Mouse (Mus musculus) spleen, adult 18-20 months (tissue): Measurements from ENCODE around the gene Aldh1l1.

ENCODE experiments used
- DNase-seq, 2 experiments: peaks; one replicate each; pipeline ENCODE4 v3.0.0; 2022; ENCODE audit warnings: mixed read lengths in 2 of 2

The Aldh1l1 gene

DNA sequence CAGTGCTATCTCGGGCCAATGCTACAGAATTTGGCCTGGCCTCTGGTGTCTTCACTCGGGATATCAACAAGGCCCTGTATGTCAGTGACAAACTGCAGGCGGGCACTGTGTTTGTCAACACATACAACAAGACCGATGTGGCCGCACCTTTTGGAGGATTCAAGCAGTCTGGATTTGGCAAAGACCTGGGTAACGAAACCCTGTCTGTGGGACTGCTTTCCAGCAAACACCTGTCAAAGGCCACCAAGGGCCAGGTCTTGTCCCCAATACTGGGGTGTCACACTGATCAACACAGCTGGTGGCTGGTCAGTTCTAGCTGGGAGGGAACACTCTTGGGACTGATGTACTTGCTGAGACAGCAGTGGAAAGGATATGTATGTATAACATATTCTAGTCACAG lies 112.0 kb downstream of the Aldh1l1 start:
- no peak for DNase-seq

DNA sequence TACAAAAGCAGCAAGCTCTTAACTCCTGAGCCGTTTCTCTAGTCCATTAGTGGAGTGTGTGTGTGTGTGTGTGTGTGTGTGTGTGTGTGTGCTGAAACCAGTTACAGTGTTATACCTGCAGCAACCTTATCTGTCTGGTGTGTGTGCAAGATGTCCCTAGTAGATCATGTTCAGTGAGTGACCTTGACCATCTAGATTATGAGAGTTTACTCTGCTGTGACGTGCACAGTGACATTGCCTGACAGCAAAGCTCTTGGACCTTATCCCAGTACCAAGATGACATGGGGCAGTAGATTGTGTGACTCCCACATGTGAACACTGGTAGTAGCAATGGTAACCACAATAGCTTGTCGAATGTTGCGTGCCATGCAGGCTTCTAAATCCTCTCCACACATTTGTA lies 114.1 kb downstream of the Aldh1l1 start:
- no peak for DNase-seq

DNA sequence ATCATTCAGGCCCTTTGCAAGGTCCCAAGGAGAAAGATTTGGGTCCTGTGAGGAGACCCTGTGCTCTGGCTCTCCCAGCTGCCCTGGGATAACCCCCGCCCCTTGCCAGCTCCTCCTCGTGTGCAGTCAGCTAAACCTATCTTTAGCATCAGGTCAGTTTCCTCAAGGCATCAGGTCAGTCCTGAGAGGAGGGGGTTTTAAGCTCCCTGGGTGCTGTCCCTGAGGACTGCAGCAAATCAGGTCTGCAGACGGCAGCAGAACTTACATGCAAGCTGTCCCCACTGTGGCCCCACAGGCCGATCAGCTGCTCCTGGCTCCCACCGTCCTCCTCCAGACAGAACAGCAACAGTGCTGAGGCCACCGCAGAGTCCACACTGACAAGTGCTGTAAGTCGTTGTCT lies 115.5 kb downstream of the Aldh1l1 start:
- no peak for DNase-seq

DNA sequence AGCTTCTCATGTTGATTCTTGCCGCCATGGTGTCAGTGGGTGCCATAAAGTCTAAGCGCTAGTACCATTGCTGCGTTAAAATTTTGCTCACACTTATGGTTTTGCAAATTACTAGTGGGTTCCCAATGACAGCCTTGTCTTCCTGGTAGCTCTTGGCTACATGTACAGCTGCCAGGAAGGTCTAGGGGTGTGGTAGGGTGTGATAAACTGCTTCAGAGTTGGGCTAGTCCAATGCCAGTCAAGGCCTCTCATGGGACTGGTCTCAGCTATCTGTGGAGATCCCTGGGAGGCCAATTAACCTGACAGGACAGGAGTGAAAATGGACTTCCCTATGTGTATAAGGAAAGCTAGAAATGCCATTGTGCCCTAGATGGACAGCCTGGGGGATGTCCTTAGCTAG lies 116.1 kb downstream of the Aldh1l1 start:
- DNase-seq: no peak

DNA sequence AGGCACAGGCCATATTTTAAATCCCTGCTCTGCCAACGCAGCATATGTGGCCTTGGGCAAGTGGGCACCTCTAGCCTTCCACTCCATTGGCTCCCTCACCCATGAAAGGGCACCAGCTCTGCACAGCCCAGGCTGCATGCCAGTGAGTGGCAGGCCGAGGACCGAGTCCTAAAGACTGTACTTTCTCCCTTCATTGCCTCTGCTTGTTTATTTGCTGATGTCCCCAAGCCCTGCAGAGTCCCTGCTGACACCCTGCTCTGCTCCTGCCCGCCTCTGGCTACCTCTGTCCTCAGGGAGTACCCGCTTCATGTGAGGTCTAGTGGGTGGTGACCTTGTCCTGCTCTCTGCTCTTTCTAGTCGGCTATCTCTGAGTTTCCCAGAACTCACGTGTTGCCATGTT lies 116.9 kb downstream of the Aldh1l1 start:
- DNase-seq: no peak

DNA sequence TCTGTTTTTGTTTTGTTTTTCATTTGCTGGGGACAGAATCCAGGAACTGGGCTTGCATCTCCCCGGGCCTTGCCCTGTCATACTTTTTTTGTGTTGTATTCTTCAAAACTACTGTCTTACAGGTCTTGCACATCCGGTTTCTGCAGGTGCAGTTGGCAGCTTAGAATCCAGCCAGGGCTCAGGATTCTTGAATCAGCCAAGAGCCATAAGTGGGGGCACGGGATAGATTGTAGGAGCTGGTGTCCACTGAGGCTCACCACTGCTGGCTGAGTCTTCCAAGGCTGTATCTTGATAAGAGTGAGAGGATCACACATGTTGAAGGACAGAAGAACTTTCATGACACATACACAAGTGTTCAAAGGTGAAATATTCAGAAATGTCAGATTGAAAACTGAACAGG lies 117.9 kb downstream of the Aldh1l1 start:
- no peak for DNase-seq

DNA sequence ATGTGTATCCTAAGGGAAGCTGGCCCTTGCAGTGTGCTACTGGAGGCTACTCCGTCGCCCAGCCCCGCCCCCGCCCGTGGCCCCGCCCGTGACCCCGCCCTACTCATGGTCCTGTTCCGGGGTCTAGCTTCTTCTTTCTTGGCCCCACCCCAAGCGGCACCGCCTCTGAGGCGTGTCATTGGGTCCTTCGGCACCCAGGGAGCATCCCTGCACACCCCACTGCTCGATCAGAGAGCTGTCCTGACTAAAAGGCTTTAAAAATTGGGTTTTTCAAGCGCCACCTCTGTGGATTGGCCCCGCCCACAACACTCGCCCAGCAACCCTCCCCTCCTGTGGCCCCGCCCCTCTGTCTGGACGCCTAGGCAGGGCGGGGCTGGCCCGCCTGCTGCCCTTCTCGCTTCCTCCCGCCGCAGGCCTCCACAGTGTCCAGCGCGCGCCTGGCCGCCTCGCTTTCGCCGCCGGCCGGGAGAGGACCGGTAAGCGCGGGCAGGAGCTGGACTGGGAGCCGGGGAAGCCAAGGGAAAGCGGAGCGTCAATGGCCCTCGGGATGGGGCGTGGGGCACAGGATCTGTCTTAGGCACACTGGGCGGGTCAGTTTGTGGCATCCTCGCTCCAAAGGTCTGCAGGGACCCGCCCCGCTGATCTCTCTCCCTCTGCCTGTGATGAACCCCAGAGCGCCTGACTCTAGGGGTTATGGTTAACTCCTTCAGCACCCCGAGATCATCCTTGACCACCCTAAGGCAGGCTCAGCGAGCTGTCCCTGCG lies 118.5 kb downstream of the Aldh1l1 start, which contains the start of gene Slc41a3:
Gene Slc41a3 (plus strand): TSS at position 193 of the 765 bp plus-strand sequence.
- peak; percentile 83 to 91 for DNase-seq

DNA sequence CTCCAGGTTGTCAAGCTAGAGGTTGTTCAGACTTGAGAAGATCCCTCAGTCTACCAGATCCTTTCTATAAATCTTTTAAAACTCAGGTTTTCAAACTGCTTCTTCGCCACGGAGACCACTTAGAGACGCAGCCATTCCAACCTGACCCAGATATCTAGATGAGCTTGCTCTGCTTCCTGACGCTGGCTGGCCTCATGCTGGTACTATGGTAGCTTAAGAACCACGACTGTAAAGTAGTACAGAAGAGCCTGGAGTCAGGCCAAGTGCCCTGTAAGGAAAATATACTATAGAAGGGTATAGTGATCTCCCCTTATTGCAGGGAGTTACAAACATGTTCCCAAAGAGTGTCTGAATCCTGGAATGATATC lies 119.1 kb downstream of the Aldh1l1 start:
- DNase-seq: no peak

DNA sequence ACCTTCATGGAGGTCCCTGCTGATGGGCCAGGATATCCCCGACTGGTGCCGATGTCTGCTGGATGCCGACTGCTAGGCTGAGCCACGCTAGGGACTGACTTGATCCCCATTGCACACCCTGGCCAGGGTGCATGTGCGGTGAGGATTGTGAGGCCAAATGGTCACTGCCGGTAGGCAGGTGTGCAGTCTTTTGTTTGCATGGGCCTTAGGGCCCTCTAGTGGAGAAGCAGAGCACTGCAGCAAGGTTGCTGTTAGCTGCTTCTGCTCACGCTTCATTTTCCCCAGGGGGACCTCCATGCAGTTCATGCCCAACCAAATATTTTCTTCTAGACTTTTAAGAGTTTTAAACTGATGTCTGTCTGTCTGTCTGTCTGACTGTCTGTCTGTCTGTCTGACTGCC lies 120.3 kb downstream of the Aldh1l1 start:
- DNase-seq: peak; percentile 44 to 70

- peak; percentile 33 to 67 for DNase-seq
Measured at GRCm38 (mm10) chr6:90607196-90607595, 121.0 kb downstream of the Aldh1l1 start.

DNA sequence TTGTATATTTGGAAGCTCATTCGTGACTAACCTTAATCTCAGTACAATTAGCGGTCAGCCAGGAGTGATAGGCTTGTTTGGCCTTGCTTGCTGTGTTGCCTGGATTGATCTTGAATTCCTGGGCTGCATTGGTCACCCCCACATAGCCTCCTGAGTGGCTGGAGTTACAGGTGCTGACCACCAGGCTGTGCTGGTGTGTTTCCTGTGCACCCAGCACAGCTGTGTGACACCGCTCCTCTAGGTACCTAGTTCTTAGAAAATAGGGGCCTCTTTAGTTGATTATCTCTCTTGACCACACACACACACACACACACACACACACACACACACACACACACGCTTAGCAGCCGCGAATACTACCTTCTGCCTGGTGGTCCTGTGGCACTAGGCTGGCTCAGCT lies 122.0 kb downstream of the Aldh1l1 start:
- DNase-seq: no peak

- no peak for DNase-seq
Measured at GRCm38 (mm10) chr6:90610248-90610647, 124.0 kb downstream of the Aldh1l1 start.

DNA sequence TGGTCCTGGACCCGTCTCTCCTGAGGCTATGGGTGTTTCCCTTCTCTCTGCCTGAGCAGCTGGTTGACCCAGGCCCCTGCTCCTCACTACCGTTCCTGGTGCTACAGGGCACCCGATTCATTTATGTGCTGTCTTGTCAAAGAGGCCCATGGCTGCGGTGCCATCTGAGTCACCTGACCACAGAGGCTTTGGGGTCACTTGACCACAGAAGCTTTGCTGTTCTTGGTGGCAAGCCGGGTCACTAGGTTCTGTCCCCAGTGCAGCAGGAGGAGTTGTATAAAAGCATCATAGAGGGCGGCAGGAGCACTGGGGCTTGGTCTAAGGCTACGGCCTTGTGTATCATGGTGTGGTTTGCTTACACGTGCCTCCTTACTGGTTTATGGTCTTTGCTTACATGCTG lies 127.0 kb downstream of the Aldh1l1 start:
- DNase-seq: no peak

GRCm38 (mm10) chr6:90615362-90615761 lies 129.1 kb downstream of the Aldh1l1 start:
- no peak for DNase-seq

DNA sequence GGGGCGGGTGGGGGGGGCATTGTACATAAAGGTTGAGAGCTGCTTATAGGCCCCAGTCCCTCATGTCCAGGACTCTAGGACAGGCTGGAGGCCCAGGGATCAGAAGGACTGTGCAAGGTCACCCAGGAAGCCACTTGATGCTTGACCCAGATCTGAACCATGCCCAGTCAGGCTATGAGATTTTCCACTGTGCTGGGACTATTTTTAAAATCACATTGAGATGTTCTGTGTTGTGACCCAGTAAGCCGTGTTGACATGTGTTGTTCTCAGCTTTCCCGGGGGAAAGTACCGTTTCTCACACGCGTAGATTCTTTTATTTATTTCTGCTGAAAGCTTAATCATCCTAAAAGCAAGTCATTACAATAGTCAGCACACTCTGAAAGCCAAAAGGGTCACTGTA lies 129.8 kb downstream of the Aldh1l1 start:
- no peak for DNase-seq

DNA sequence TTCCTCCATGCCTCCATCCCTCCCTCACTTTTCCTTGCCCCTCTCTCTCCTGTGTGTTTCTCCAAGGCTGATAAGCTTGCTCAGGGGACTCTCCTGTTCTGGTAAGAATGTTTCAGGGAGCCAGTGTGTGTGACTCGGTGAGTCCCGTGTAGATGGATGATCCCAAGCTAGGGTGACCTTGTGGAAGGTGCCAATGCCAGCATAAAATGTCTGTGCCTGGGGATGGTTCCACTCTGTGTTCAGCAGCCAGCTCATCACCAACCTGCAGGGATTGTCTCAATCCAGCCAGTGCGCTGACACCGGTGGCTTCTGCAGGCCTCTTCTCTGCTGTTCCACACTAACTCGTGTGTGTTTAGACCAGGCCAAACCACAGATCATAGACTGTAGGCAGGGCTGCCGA lies 130.3 kb downstream of the Aldh1l1 start:
- no peak for DNase-seq

GRCm38 (mm10) chr6:90618274-90618673 lies 132.0 kb downstream of the Aldh1l1 start:
- peak in 1 of 2 experiments; percentile 19 for DNase-seq

- DNase-seq: peak in 1 of 2 experiments; percentile 11
Measured at GRCm38 (mm10) chr6:90618821-90619636, 132.8 kb downstream of the Aldh1l1 start.

GRCm38 (mm10) chr6:90619936-90620335 lies 133.7 kb downstream of the Aldh1l1 start:
- DNase-seq: no peak

- no peak for DNase-seq
Measured at GRCm38 (mm10) chr6:90620791-90621583, 134.8 kb downstream of the Aldh1l1 start.

- no peak for DNase-seq
Measured at GRCm38 (mm10) chr6:90621584-90621890, 135.3 kb downstream of the Aldh1l1 start.

DNA sequence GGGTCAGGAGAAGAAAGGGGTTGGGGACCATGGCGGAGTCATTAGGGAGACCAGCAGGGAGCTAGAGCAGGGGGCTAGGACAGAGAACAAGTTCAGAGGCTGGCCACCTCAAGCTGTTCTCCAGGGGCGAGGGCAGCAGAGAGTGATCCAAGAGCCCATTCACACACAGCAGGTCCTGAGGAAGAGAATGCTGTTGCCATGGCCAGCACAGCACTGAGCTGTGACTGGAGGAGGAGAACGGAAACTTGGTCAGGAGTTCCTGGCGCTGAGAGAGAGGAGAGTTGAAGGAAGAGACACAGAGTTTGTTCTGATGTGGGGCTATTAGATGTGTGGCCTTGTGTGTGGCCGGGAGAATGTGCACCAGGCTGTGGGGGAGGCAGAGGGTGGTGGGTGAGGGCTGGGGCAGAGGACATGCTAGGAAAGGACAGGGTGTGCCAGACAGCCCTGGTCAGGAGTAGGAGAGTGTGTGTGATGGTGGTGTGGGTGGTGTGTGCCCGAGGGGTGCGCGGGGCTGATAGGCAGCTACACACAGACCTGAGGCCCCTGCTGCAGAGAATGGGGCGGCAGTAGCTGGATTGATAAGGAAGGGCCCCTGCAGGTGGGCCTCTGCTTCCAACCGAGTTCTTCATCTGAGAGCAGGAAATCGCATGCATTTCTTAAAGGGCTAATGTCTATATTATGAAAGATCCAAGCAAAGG lies 136.7 kb downstream of the Aldh1l1 start:
- DNase-seq: no peak

GRCm38 (mm10) chr6:90623456-90623836 lies 137.2 kb downstream of the Aldh1l1 start:
- no peak for DNase-seq
